Mouse (Mus musculus): ENCODE measurements at regions not wholly inside any gene's neighbourhood (a gene's known extent, or its start where the extent isn't known, plus 50 kb on each side); places are given as distances from the start of the nearest gene placed in this dataset.

GRCm38 (mm10) chr12:26967018-26967737 lies 375.2 kb downstream of the Sox11 start:
- TF ChIP-seq POLR2A (IDR thresholded peaks at IDR 0.05; ENCODE audit: borderline replicate concordance, extremely low read depth, low read depth, low read length) (no peak), CTCF (IDR thresholded peaks at IDR 0.05; ENCODE audit: insufficient read depth, low read length) (no peak)

Measured in lung, adult 2 months (tissue).